Mouse (Mus musculus): Measurements from ENCODE around the gene Sgms1. TPM values are rescaled to one million over a fixed set of nuclear protein-coding genes. Genes with fewer than 3 reads are reported as not detected.
A peak's percentile ranks its signal among the peaks of the same experiment; 100 is the strongest.

Sgms1 gene
- total RNA-seq, 2 experiments from 2014 or later = 44.9 to 48.3 TPM

- ATAC-seq (ENCODE audit: poor library complexity, severe bottlenecking) = no peak
Measured at GRCm38 (mm10) chr19:32274145-32274544, 115.4 kb downstream of the Sgms1 start.

DNA sequence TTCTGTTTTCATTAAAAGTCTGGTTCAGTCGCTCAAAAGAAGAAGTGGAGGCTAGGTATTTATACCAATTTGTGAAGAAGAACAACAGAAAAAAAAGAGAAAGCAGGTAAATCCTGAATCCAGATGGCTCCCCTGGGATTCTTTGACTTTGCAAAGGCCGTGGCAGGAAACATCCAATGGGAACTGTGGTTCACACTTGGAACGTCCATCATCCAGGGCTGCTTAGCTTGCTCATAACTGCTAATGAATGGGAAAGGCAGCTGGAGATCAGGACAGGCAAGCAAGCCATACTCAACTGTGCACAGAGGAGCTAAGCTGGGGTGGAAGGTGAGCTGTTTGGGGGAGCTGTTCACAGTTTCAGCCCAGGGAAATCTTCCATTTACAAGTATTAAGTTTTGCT lies 115.8 kb downstream of the Sgms1 start:
- no peak for ATAC-seq (ENCODE audit: poor library complexity, severe bottlenecking)

DNA sequence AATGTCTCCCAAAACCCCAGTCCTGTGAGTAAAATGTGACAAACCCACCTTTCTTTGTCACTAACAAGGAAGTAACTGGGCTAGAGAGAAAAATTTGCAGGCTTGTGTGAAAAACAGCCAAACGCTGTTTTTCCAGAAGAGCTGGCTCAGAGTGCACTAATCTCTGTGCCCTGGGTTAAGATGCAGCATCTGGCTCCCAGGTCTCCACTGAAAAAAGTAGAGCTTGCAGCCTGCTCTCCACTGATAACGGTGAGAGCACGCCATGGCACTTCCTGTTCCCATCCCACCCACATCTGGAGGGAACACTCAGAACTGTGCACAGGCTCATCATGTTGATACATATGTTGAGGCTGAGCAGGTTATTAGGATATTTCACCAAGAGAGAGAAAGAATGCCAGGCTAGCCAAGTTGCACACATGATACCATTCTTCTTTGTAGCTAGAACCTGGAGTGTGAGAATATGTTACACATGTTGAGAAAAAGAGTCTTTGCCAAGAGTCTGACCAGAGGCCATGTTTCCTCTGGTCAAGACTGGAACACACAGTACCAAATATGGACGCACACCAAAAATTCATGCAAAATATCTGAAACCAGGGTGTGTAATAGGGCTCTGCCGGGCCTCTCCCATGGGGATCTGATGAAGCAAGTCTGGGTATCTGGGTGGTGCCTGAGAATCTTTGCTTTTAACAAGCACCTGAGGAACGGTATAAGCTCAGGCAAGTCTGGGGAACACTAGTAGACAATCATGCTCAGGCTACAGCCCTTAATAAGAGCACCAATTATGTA lies 116.8 kb downstream of the Sgms1 start:
- ATAC-seq (ENCODE audit: poor library complexity, severe bottlenecking) = no peak

DNA sequence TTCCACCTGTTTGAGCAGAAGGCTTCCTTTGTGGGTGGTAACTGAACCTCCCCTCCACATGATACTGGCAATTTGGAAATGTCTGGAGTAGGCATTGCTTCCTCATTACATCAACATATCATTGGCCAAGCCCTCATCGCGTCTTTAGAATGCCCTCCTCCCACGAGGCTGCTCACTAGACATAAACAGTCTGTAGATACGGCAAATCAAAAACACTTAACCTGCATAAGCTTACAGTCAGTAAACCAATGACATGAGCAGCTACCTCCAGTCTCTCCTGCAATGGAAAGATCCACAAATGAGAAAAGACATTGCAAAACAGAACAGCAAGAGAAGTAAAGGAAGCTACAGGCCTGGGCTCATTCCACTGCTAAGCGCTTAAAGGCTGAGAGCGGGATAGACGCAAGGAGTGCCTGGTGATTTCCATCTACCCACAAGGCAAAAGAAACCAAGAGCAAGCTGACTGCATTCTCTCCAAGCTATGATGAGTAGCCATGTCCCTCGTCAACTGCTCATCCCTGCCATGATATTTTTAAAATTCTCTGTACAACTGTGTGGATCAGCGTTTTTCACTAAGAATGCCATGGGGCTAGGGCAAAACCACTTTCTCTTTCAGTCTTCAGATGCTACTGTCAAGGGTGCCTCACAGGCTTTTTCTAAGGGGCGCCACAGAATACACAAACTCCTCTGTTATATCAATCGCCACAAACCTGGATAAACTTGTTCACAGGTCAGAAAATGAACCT lies 117.9 kb downstream of the Sgms1 start:
- ATAC-seq (ENCODE audit: poor library complexity, severe bottlenecking) = peak; percentile 54

- ATAC-seq (ENCODE audit: poor library complexity, severe bottlenecking) = no peak
Measured at GRCm38 (mm10) chr19:32269844-32270176, 119.7 kb downstream of the Sgms1 start.

DNA sequence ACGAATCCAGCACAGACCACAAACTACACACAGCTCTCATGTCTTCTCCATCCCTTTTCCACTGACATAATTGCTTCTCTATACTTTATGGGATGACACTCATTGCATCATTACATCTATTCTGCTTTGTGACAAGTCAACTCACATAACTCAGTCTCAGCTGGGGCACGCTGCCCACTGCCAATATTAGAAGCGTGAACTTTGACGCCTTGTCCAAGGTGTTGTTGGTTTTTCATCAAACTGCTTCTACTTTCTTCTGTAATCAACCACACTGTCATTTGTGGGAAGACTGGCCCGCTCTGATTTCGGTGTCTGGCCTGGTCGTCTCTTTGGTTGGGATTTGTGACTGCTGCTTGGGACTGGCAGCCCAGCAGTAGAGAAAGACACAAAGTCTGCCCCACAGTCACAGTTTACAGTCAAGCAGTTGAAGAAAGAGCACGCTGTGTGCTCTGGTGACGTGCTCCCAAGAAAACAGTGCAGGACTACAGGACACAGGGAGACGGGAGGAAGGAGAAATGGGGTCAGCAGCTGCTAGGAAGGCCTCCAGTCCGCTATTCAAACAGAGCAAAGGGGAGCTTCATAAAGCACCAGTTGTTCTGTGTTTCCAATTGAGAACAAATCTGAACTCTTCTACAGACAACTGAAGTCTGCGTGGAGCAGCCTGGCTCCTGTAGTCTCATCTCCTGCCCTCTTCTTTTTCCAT lies 120.2 kb downstream of the Sgms1 start:
- ATAC-seq (ENCODE audit: poor library complexity, severe bottlenecking) = no peak

GRCm38 (mm10) chr19:32268562-32268961 lies 121.0 kb downstream of the Sgms1 start:
- ATAC-seq (ENCODE audit: poor library complexity, severe bottlenecking) = no peak

DNA sequence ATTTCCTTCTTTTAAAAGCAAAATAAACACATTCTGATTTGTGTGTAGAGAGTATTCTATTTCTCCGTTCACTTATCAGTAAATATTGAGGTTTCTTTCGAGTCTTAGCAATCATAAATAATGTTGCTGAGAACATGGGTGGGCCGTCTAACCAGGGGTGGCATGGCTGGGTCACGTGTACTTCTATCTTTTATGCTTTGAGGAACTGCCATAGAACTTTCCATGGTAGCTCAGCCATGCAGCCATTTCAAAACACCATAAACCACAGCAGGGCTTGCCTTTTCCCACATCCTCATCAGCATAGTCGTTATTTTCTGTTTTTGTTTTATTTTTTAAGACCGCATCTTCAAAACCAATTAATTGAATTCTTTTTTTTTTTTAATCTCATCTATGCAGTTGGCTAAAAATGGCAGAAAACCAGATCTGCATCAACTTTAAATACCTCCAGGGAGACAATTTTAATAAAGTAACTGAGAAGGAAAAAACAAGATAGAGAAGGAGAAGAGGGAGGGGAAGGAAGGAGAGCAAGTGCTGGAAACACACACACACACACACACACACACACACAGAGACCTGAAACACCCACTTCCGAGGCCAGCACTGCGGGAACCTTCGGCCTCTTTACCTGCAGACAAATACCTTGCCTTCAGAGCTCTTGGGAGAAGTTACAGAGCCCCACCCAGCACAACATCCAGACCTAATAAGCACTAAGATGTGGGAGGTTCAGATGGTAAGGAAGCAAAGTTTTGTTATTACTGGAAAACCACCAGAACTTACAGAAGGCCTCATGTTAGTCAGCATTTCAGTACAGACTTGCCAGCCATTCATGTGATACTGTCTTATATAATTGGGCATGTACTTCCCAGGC lies 122.9 kb downstream of the Sgms1 start:
- peak; percentile 82 for ATAC-seq (ENCODE audit: poor library complexity, severe bottlenecking)

- ATAC-seq (ENCODE audit: poor library complexity, severe bottlenecking) = no peak
Measured at GRCm38 (mm10) chr19:32263753-32264152, 125.8 kb downstream of the Sgms1 start.

DNA sequence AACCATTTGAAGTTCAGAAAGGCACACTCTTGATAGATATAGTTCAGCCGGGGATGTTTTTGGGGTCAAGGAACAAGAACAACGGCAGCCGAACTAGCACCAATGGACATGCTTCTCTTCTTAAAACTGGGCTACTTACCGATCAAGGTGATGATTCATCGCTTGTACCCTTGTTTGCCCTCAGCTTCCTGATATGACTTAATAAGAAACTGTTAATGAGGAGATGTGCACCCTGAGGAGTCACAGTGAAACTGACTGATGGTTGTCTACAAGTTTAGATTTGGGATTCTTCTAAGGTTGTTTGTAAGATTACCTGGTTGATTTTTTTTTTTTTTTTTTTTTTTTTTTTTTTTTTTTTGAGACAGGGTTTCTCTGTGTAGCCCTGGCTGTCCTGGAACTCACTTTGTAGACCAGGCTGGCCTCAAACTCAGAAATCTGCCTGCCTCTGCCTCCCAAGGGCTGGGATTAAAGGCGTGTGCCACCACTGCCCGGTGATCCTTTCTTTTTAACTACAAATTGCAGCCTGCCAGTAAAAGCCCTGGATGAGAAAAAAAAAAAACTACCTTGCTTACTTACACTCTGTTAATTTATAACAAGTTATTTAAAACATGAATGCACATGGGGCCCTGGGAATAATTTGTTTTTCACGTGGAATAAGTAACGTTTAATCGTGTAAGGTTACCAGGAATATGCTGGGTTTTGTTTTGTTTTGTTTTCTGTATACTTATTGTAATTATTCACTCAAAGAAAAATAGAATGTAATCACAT lies 126.5 kb downstream of the Sgms1 start:
- ATAC-seq (ENCODE audit: poor library complexity, severe bottlenecking) = no peak

DNA sequence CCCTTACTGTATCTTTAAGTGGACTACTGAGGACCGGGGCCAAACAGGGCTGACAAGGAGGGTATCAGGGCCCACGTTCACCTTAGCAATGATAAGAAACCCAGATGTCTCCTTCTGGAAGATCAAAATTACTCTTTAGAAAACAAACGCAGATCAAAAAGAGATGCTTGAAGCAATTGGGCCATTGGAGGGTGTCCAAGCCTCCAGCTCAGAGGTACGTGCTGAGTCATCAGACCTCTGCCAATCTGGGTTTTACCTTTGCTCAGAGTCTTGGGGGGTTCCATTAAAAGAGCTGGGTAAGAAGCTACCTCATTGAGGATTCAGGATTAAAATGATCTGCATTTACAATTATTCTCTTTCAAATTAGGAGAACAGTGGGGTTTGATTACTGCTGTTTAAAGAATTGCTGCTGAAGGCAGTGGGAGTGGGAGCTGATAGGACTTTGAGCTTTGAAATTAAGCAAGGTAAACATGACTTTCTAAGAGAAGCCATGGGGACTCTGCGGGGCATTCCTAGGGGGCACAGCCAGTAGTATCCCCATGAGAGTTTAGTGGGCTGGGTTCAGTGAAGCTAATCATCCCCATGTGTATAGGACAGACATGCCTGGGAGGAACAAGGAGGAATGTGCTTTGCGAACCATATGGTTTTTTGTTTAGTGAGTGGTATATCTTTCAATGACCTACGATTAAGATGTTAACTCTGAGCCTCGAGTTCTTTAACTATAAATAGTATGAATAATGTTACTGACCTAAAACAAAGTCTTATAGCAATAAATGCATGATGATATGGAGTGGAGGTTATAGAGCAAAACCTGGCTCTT lies 128.4 kb downstream of the Sgms1 start:
- ATAC-seq (ENCODE audit: poor library complexity, severe bottlenecking) = no peak

DNA sequence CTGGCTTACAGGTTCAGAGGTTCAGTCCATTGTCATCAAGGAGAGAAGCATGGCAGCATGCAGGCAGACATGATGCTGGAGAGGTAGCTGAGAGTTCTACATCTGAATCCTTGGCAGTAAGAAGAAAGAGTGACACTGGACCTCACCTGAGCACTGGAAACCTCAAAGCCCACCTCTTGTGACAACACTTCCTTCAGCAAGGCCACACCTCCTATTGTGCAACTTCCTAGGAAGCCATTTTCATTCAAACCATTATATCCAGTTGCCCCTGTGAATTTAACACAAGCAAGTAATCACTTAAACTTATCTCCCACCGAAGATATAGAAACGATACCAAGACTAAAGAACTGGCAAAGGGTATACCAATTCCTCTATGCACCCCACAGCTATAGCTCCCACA lies 129.7 kb downstream of the Sgms1 start:
- peak; percentile 39 for ATAC-seq (ENCODE audit: poor library complexity, severe bottlenecking)

DNA sequence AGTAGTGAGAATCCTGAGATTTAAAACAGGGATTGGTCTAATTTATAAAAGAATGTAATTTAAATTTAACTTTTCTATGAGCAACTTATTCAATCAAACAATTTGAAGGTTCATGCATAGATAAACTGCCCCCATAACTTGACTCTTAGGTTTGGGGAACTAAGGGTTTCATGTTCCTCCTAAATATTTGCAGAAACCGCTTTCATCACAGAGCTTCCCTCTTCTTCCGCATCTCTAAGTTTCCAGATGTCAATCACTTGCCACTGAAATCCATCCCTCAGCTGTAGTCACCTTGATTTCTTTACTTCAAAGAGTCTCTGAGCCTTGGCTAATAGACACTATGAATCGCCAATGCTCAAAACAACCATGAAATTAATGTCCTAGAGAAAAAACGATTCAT lies 130.5 kb downstream of the Sgms1 start:
- ATAC-seq (ENCODE audit: poor library complexity, severe bottlenecking) = peak; percentile 61

GRCm38 (mm10) chr19:32258146-32258545 lies 131.4 kb downstream of the Sgms1 start:
- no peak for ATAC-seq (ENCODE audit: poor library complexity, severe bottlenecking)

GRCm38 (mm10) chr19:32257616-32258015 lies 131.9 kb downstream of the Sgms1 start:
- no peak for ATAC-seq (ENCODE audit: poor library complexity, severe bottlenecking)

DNA sequence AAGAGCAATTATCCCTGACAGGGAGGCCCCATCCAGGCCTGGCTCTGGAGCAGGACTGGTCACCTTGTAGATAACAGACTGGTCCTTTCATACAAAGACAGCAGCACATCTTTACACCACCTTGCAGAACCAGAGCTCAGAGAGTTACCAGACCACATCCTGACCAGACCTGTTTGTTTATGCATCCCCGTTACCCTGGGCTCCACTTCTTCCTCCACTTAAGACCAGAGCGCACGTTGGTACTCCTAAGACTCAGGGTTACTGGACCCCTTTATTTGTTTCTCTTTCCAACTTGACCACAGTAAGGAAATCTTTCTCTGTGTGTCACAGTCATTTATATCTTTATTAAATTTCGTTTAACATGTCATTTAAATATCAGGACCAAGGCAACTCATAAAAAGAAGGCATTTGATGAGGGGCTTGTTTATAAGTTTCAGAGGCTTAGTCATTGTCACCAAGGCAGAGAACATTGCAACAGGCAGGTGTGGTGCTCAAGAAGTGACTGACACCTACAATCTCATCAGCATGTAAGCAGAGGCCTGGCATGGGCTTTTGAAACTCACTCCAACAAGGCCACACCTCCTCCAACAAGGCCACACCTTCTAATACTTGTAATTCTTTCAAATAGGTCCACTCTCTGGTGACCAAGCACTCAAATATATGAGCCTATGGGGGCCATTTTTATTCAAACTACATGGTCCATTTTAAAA lies 132.7 kb downstream of the Sgms1 start:
- peak; percentile 28; the same call in 1 of the 2 replicates for ATAC-seq (ENCODE audit: poor library complexity, severe bottlenecking)

DNA sequence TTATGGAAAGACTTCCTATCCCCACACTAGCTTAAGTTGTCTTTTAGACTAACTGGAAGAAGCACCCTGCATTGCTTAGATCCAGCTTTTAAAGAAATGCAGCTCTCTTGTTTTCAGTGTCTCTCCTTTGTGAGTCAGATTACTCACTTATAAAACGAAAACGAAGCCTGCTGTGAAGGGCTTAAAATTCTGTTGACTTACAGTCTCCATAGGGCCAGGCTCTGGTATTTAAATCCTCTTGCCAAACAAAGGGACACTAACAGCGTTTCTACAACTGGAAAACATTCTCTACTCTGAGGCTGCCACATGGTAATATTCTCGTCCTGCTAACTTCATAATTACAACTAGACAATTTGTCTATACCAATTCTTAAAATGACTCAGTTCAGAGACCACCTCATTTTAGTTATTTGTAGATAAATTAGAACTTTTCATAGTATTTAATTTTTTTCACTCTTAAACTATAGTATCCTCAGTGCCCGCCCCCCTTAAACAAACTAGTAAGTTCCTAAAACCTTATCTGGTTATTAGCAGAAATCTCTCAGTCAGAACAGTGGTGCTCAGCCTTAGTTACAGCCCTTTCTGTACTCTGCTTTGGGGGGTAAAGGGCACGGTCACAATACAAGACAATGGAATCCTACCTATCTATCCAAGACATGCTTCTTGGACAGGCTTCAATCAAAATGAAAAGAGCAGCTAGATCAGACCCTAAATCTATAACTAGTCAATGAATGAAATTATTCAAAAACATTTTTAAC lies 133.9 kb downstream of the Sgms1 start:
- ATAC-seq (ENCODE audit: poor library complexity, severe bottlenecking) = no peak

Measured in megakaryocyte, adult 5-6 weeks (primary cell).